Mouse (Mus musculus): Measurements from ENCODE around the gene Cphx3. TPM values are rescaled to one million over a fixed set of nuclear protein-coding genes. Genes with fewer than 3 reads are reported as not detected.
"Not testable (repeated sequence)": the region's sequence is repeated elsewhere in the genome, so short reads cannot be mapped to it uniquely, and the experiment has no call there.

The Cphx3 gene
- total and polyA plus RNA-seq, 2 experiments from 2014 or later = not detected

DNA sequence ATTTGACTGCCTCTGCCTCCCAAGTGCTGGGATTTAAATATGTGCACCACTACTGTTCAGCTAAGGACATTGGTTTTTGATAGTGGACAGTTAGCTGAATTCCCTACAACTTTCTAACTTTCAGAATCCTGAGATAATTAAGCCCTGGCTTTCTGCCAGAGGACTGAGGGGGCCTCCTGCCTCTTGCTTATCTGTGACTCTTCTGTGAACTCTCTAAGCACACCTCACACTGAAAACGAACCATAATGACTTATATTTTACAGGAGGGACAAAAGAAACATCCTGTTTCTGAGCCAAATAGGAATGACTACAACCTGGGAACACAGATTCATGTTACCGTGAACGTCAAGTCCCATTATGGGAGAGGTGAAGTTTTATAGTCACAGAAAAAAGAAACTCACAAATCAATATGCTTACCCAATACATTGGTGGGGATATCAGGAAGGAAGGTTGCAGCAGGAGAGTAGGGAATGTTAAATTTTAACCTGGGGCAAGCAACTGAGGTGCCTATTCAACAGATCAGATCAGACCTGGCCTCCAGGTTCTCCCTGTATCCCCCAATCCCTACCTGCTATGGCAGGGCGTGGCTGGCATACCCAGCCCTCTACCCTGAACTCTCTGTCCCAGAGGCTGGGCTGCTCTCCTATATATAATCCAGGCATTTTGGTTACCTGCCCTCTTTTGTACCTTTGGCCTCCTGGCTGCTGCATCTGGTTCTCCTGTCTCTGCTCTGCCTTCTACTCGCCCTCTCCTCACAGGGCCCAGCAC lies 134.3 kb downstream of the Cphx3 start:
- no CpG with 5 or more reads among the region's 5 CpGs for WGBS
- not testable (repeated sequence) for H3K4me1 ChIP-seq (ENCODE audit: insufficient read depth); H3K4me2 ChIP-seq (ENCODE audit: low read depth); H3K27ac ChIP-seq (ENCODE audit: low read depth, low read length); H3K27me3 ChIP-seq (ENCODE audit: insufficient read depth, low read length); ATAC-seq; H3K9me3 ChIP-seq (ENCODE audit: low read length); H3K36me3 ChIP-seq (ENCODE audit: insufficient read depth); H3K9ac ChIP-seq; DNase-seq; H3K4me3 ChIP-seq (ENCODE audit: low read depth, low read length)

DNA sequence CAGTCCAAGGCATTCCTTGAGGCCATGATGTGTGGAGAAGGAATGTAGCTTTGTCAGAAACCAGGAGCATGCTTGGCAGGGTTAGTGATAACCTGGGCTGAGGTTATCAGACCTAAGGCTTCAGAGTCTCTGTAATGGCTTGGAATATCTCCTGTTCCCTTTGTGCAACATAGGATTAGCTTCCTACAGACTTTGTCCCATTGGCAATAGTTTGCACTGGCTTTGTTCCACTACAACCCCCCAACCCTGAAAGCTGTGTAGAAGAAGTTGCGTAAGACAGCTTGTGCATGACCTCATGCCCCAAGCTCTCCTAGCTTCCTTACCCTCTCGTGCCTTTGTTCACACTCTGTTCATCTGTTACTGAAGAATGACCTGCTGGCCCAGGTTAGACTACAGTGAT lies 155.1 kb downstream of the Cphx3 start:
- not testable (repeated sequence) for H3K4me3 ChIP-seq (ENCODE audit: low read depth, low read length); H3K4me2 ChIP-seq (ENCODE audit: low read depth); DNase-seq; H3K27me3 ChIP-seq (ENCODE audit: insufficient read depth, low read length); ATAC-seq; H3K27ac ChIP-seq (ENCODE audit: low read depth, low read length); H3K9me3 ChIP-seq (ENCODE audit: low read length); H3K36me3 ChIP-seq (ENCODE audit: insufficient read depth); H3K4me1 ChIP-seq (ENCODE audit: insufficient read depth); H3K9ac ChIP-seq
- WGBS = no CpG with 5 or more reads among the region's 2 CpGs

DNA sequence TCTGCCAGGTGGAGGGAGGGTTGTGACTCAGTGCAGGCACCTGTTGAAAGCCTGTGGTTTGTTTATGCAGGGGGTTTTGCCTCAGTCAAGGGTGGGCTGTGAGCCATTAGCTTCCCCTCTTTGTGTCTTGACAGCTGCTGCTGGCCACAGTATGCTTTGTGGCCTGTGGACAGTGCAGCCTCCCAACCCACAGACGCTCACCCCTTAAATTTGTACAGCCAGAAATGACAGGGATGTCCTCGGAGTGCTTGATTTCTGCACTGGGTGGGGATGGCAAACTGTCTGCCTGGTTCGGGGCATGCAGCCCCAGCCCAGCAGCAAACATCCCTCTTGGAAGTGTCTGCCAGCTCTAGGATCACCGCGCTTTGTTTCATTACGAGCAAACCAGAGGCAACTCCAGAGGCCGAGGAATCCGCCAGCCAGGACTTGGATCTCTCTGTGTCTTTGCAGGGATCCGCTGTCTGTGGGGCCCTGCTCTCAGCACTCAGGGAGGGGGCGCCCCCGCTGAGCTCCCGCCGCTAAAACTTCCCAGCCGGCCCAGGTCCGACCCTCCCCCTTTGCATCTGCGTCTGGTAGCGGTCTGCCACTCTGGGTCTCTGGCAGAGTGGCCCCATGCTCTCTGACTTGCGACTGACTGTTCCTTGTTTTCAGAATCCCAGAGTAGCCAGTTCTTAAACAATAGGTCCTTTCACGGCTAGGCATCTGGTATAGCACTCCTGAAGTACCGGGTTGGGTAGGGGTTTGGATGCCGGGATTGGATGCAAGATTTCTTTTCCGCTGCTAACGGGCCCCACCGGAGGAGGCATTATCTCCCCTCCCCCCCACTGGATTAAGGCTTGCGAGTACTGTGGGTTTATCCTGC lies 175.9 kb downstream of the Cphx3 start, which contains the start of gene Duxbl3:
Duxbl3 (plus strand) TSS at position 207 of the 862 bp plus-strand sequence.
- WGBS = no CpG with 5 or more reads among the region's 25 CpGs
- not testable (repeated sequence) for H3K4me1 ChIP-seq (ENCODE audit: insufficient read depth); H3K27ac ChIP-seq (ENCODE audit: low read depth, low read length); H3K4me2 ChIP-seq (ENCODE audit: low read depth); H3K9ac ChIP-seq; H3K9me3 ChIP-seq (ENCODE audit: low read length); H3K27me3 ChIP-seq (ENCODE audit: insufficient read depth, low read length); H3K36me3 ChIP-seq (ENCODE audit: insufficient read depth); DNase-seq; H3K4me3 ChIP-seq (ENCODE audit: low read depth, low read length)
- ATAC-seq = peak; percentile 93

DNA sequence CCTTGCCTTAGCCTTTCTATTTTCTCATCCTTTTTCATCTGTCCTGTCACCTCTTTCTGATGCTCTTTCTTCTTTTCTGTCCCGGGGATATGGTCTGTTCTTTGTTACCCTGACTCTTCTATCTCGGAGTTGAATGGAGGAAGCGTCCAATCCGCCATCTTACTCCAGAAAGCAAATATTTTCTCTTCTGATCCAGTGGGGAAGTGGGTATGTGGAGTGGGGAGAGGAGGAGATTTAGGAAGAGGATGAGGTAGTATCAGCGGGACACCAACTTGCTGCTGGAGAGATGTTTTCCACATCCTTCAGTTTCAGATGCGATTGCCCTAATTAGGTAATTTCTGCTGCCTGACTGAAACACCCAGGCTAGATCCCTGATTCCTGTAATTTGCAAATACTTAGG lies 176.6 kb downstream of the Cphx3 start:
- ATAC-seq = peak; percentile 54; the same call in 1 of the 2 replicates

More for the DNA sequence above, 176.6 kb downstream of the Cphx3 start:
- not testable (repeated sequence) for H3K36me3 ChIP-seq (ENCODE audit: insufficient read depth); H3K27ac ChIP-seq (ENCODE audit: low read depth, low read length); H3K9me3 ChIP-seq (ENCODE audit: low read length); H3K4me1 ChIP-seq (ENCODE audit: insufficient read depth); DNase-seq; H3K4me2 ChIP-seq (ENCODE audit: low read depth); H3K9ac ChIP-seq; H3K27me3 ChIP-seq (ENCODE audit: insufficient read depth, low read length); H3K4me3 ChIP-seq (ENCODE audit: low read depth, low read length)
- no CpG with 5 or more reads among the region's 6 CpGs for WGBS

Other genes starting within 250 kb of the Cphx3 start
- 2.0 and 3.0 TPM in 2 replicates for gene Anxa11, start 240.1 kb upstream of the Cphx3 start, total RNA-seq (2014; rRNA removed)
- 3.7 and 4.2 TPM in 2 replicates for gene Anxa11, start 240.1 kb upstream of the Cphx3 start, polyA plus RNA-seq (2015; fragmentation: Nextera tagmentation; extraction: Ambion mirVana)
- gene Plac9a, start 179.2 kb upstream of the Cphx3 start, total RNA-seq (2014; rRNA removed) = 2.0 TPM in 1 of 2 replicates, not detected in the other
- 0.70 TPM in 1 of 2 replicates, not detected in the other for gene Plac9a, start 179.2 kb upstream of the Cphx3 start, polyA plus RNA-seq (2015; fragmentation: Nextera tagmentation; extraction: Ambion mirVana)
- gene Tmem254a, start 154.6 kb upstream of the Cphx3 start, total RNA-seq (2014; rRNA removed) = 8.0 and 10.1 TPM in 2 replicates
- gene Tmem254a, start 154.6 kb upstream of the Cphx3 start, polyA plus RNA-seq (2015; fragmentation: Nextera tagmentation; extraction: Ambion mirVana) = 4.5 and 5.7 TPM in 2 replicates
- gene Cphx1, start 144.0 kb upstream of the Cphx3 start, total RNA-seq (2014; rRNA removed) = 0.33 TPM in 1 of 2 replicates, not detected in the other
- 0.16 TPM in 1 of 2 replicates, not detected in the other for gene Cphx1, start 144.0 kb upstream of the Cphx3 start, polyA plus RNA-seq (2015; fragmentation: Nextera tagmentation; extraction: Ambion mirVana)
- 1.2 and 6.4 TPM in 2 replicates for gene Duxbl1, start 103.7 kb upstream of the Cphx3 start, total RNA-seq (2014; rRNA removed)
- gene Duxbl1, start 103.7 kb upstream of the Cphx3 start, polyA plus RNA-seq (2015; fragmentation: Nextera tagmentation; extraction: Ambion mirVana) = 1.1 and 2.0 TPM in 2 replicates
- 25.4 and 30.7 TPM in 2 replicates for gene Gm9780, start 39.6 kb upstream of the Cphx3 start, total RNA-seq (2014; rRNA removed)
- 13.3 and 16.3 TPM in 2 replicates for gene Gm9780, start 39.6 kb upstream of the Cphx3 start, polyA plus RNA-seq (2015; fragmentation: Nextera tagmentation; extraction: Ambion mirVana)
- gene Tmem254c, start 14.9 kb upstream of the Cphx3 start, total RNA-seq (2014; rRNA removed) = 24.2 and 40.0 TPM in 2 replicates
- gene Tmem254c, start 14.9 kb upstream of the Cphx3 start, polyA plus RNA-seq (2015; fragmentation: Nextera tagmentation; extraction: Ambion mirVana) = 36.2 and 40.9 TPM in 2 replicates
- gene Cphx2, start 781 bp upstream of the Cphx3 start, total RNA-seq (2014; rRNA removed) = not detected in 2 replicates
- gene Cphx2, start 781 bp upstream of the Cphx3 start, polyA plus RNA-seq (2015; fragmentation: Nextera tagmentation; extraction: Ambion mirVana) = not detected in 2 replicates
- gene Duxbl2, start 36.1 kb downstream of the Cphx3 start, total RNA-seq (2014; rRNA removed) = 0.67 and 3.8 TPM in 2 replicates
- 1.9 TPM in 1 of 2 replicates, not detected in the other for gene Duxbl2, start 36.1 kb downstream of the Cphx3 start, polyA plus RNA-seq (2015; fragmentation: Nextera tagmentation; extraction: Ambion mirVana)
- gene Plac9b, start 100.2 kb downstream of the Cphx3 start, total RNA-seq (2014; rRNA removed) = 5.9 and 8.0 TPM in 2 replicates
- 11.2 and 13.8 TPM in 2 replicates for gene Plac9b, start 100.2 kb downstream of the Cphx3 start, polyA plus RNA-seq (2015; fragmentation: Nextera tagmentation; extraction: Ambion mirVana)
- gene Tmem254b, start 124.7 kb downstream of the Cphx3 start, total RNA-seq (2014; rRNA removed) = 25.0 and 25.5 TPM in 2 replicates
- 24.1 and 29.4 TPM in 2 replicates for gene Tmem254b, start 124.7 kb downstream of the Cphx3 start, polyA plus RNA-seq (2015; fragmentation: Nextera tagmentation; extraction: Ambion mirVana)
- gene Duxbl3, start 175.7 kb downstream of the Cphx3 start, total RNA-seq (2014; rRNA removed) = 2.1 and 3.8 TPM in 2 replicates
- 0.55 and 3.4 TPM in 2 replicates for gene Duxbl3, start 175.7 kb downstream of the Cphx3 start, polyA plus RNA-seq (2015; fragmentation: Nextera tagmentation; extraction: Ambion mirVana)

All from forebrain, postnatal 0 days (tissue).